In the genomic region with DNA sequence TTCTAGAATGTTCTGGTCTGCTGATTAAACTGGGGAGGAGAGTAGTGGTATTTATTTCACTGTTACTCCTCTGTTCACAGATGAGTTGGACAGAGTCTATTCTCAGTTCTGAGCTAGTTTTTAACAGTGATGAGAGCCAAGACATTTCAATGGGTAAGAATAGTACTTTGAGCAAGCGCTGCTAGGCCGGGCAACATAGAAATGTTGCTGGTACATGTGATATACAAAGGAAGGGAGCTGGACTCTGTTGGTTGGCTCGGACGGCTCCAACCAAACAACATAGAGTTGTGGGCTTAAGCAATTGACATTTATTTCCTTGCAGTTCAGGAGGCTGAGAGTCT, we compare ENCODE assay signal across 30 mouse cellular contexts.
DNase-seq lines count a peak whose midpoint lies in the region; ATAC-seq and TF ChIP-seq lines count a peak whose summit lies in the region.
"Had no signal": no experiment of that assay in that cellular context is flagged by ENCODE, and none has a peak within 500 bp of the region (broad histone marks: within the 10 kb centered on the region; RNA-seq: fewer than 3 reads in every experiment).

No protein-coding gene starts in this region.

- H3K27me3 ChIP-seq in embryonic facial prominence, embryonic 12.5 days: no peaks in the 10 kb centered on the region
- no peaks in the 10 kb centered on the region for H3K27me3 ChIP-seq in embryonic facial prominence, embryonic 10.5 days (replicated peaks; ENCODE audit: low read depth, poor library complexity, severe bottlenecking)
- H3K27me3 ChIP-seq in hindbrain, embryonic 12.5 days: no peaks in the 10 kb centered on the region
- H3K27me3 ChIP-seq in hindbrain, embryonic 14.5 days (ENCODE audit: control insufficient read depth, insufficient read depth, low read length): no peaks in the 10 kb centered on the region
- H3K27me3 ChIP-seq in lung, embryonic 15.5 days: no peaks in the 10 kb centered on the region
- H3K27me3 ChIP-seq in limb, embryonic 14.5 days (ENCODE audit: control insufficient read depth, insufficient read depth, low read length): no peaks in the 10 kb centered on the region
- H3K27me3 ChIP-seq in intestine, embryonic 15.5 days (replicated peaks): no peaks in the 10 kb centered on the region
- H3K27me3 ChIP-seq: CH12.LX; embryonic facial prominence, embryonic 15.5 days; midbrain, embryonic 13.5 days; neural tube, embryonic 13.5 days had no signal

- no peak for DNase-seq in embryonic facial prominence, embryonic 10.5 days (ENCODE audit: low spot score)
- DNase-seq in hindbrain, embryonic 14.5 days (ENCODE audit: low spot score): no peak
- DNase-seq in lung, adult 2 months: no peak
- no peak for DNase-seq in limb, embryonic 14.5 days (ENCODE audit: low spot score)
- DNase-seq: adrenal gland, adult 8-10 months; cerebellum, adult 11 months; cerebellum, adult 9-10 months; cerebellum, postnatal 36 days; gastrocnemius, postnatal 14 days; heart, postnatal 14 days; kidney, adult 18-20 months; kidney, postnatal 10 days; layer of hippocampus, postnatal 36 days; liver; lung, postnatal 4 days; right cerebral cortex, postnatal 25 days; spleen, adult 18-20 months; thymus, postnatal 14 days had no signal

- no peaks in the 10 kb centered on the region for H3K9me3 ChIP-seq in embryonic facial prominence, embryonic 12.5 days
- H3K9me3 ChIP-seq in embryonic facial prominence, embryonic 10.5 days: no peaks in the 10 kb centered on the region
- no peaks in the 10 kb centered on the region for H3K9me3 ChIP-seq in hindbrain, embryonic 12.5 days (replicated peaks)
- no peaks in the 10 kb centered on the region for H3K9me3 ChIP-seq in hindbrain, embryonic 14.5 days (ENCODE audit: control insufficient read depth, low read length)
- H3K9me3 ChIP-seq in lung, embryonic 15.5 days: no peaks in the 10 kb centered on the region
- H3K9me3 ChIP-seq in limb, embryonic 14.5 days (ENCODE audit: control insufficient read depth, low read length): no peaks in the 10 kb centered on the region
- H3K9me3 ChIP-seq in intestine, embryonic 15.5 days: no peaks in the 10 kb centered on the region
- H3K9me3 ChIP-seq: embryonic facial prominence, embryonic 15.5 days; G1E; megakaryocyte, embryonic 14.5 days; midbrain, embryonic 13.5 days; neural tube, embryonic 13.5 days had no signal

- no peak for ATAC-seq in embryonic facial prominence, embryonic 12.5 days (ENCODE audit: insufficient number of reproducible peaks, insufficient read depth, low FRiP score, low TSS enrichment)
- ATAC-seq in hindbrain, embryonic 12.5 days (ENCODE audit: low FRiP score): no peak
- no peak for ATAC-seq in hindbrain, embryonic 14.5 days (ENCODE audit: low FRiP score)
- no peak for ATAC-seq in lung, embryonic 15.5 days (ENCODE audit: borderline replicate concordance, extremely low read depth, low FRiP score, low TSS enrichment)
- ATAC-seq in limb, embryonic 14.5 days (ENCODE audit: low FRiP score, low read depth): no peak
- no peak for ATAC-seq in intestine, embryonic 15.5 days
- ATAC-seq: forebrain, embryonic 14.5 days; midbrain, embryonic 13.5 days had no signal

- WGBS in embryonic facial prominence, embryonic 12.5 days: 91% methylated on average over 4 of the region's 4 CpGs
- 92% methylated on average over 4 of the region's 4 CpGs for WGBS in embryonic facial prominence, embryonic 10.5 days
- WGBS in hindbrain, embryonic 12.5 days: 89% methylated on average over 4 of the region's 4 CpGs
- 95% methylated on average over 4 of the region's 4 CpGs for WGBS in hindbrain, embryonic 14.5 days
- 89% methylated on average over 4 of the region's 4 CpGs for WGBS in lung, embryonic 15.5 days
- 77% methylated on average over 4 of the region's 4 CpGs for WGBS in lung, adult 2 months
- WGBS in limb, embryonic 14.5 days: 97% methylated on average over 4 of the region's 4 CpGs
- 88% methylated on average over 4 of the region's 4 CpGs for WGBS in intestine, embryonic 15.5 days

- peak overlapping the region; percentile 55 for H3K27ac ChIP-seq in embryonic facial prominence, embryonic 12.5 days
- no peak overlapping the region for H3K27ac ChIP-seq in embryonic facial prominence, embryonic 10.5 days (replicated peaks)
- peak overlapping the region; percentile 72 for H3K27ac ChIP-seq in hindbrain, embryonic 12.5 days
- H3K27ac ChIP-seq in hindbrain, embryonic 14.5 days: no peak overlapping the region
- H3K27ac ChIP-seq in lung, embryonic 15.5 days: peak overlapping the region; percentile 45; the same call in 1 of the 2 replicates
- H3K27ac ChIP-seq in limb, embryonic 14.5 days (replicated peaks; ENCODE audit: low read depth, low read length): peak overlapping the region; percentile 63
- H3K27ac ChIP-seq in intestine, embryonic 15.5 days: no peak overlapping the region
- H3K27ac ChIP-seq: embryonic facial prominence, embryonic 15.5 days; liver, embryonic 14.5 days; midbrain, embryonic 13.5 days; neural tube, embryonic 13.5 days had no signal

- no peak for TF ChIP-seq POLR2A in lung, adult 2 months (IDR thresholded peaks at IDR 0.05; ENCODE audit: borderline replicate concordance, extremely low read depth, low read depth, low read length)
- TF ChIP-seq POLR2A in limb, embryonic 14.5 days (IDR thresholded peaks at IDR 0.05; ENCODE audit: borderline replicate concordance, extremely low read depth, insufficient read depth, insufficient read length): no peak

- H3K4me1 ChIP-seq in embryonic facial prominence, embryonic 12.5 days: no peaks in the 10 kb centered on the region
- H3K4me1 ChIP-seq in embryonic facial prominence, embryonic 10.5 days: 0 out of 2 replicates have a peak, but pooled peaks cover 4% of the 10 kb centered on the region
- H3K4me1 ChIP-seq in hindbrain, embryonic 12.5 days: no peaks in the 10 kb centered on the region
- no peaks in the 10 kb centered on the region for H3K4me1 ChIP-seq in hindbrain, embryonic 14.5 days (replicated peaks; ENCODE audit: control insufficient read depth, insufficient read depth, low read length)
- no peaks in the 10 kb centered on the region for H3K4me1 ChIP-seq in lung, embryonic 15.5 days
- no peaks in the 10 kb centered on the region; the same call in 1 of the 2 replicates for H3K4me1 ChIP-seq in lung, adult 2 months (ENCODE audit: control insufficient read depth, insufficient read depth, low read length)
- peaks cover 3% of the 10 kb centered on the region; the same call in 1 of the 2 replicates for H3K4me1 ChIP-seq in limb, embryonic 14.5 days (ENCODE audit: control insufficient read depth, insufficient read depth, low read length)
- no peaks in the 10 kb centered on the region for H3K4me1 ChIP-seq in intestine, embryonic 15.5 days (replicated peaks)
- H3K4me1 ChIP-seq: embryonic facial prominence, embryonic 15.5 days; midbrain, embryonic 13.5 days had no signal

- TF ChIP-seq CTCF in lung, adult 2 months (IDR thresholded peaks at IDR 0.05; ENCODE audit: insufficient read depth, low read length): no peak

- H3K9ac ChIP-seq in embryonic facial prominence, embryonic 12.5 days: no peak overlapping the region
- H3K9ac ChIP-seq in hindbrain, embryonic 12.5 days: no peak overlapping the region
- H3K9ac ChIP-seq in hindbrain, embryonic 14.5 days: no peak overlapping the region
- no peak overlapping the region for H3K9ac ChIP-seq in lung, embryonic 15.5 days
- no peak overlapping the region for H3K9ac ChIP-seq in limb, embryonic 14.5 days (ENCODE audit: low read depth, low read length, severe bottlenecking)
- no peak overlapping the region for H3K9ac ChIP-seq in intestine, embryonic 15.5 days
- H3K9ac ChIP-seq: embryonic facial prominence, embryonic 15.5 days; liver, embryonic 14.5 days; midbrain, embryonic 13.5 days; neural tube, embryonic 13.5 days had no signal

- no peak overlapping the region for H3K4me2 ChIP-seq in embryonic facial prominence, embryonic 12.5 days (replicated peaks)
- no peak overlapping the region for H3K4me2 ChIP-seq in hindbrain, embryonic 12.5 days (replicated peaks)
- no peak overlapping the region for H3K4me2 ChIP-seq in hindbrain, embryonic 14.5 days (replicated peaks)
- H3K4me2 ChIP-seq in lung, embryonic 15.5 days: no peak overlapping the region
- no peak overlapping the region for H3K4me2 ChIP-seq in limb, embryonic 14.5 days (replicated peaks; ENCODE audit: low read depth, low read length, severe bottlenecking)
- H3K4me2 ChIP-seq in intestine, embryonic 15.5 days (replicated peaks): no peak overlapping the region
- H3K4me2 ChIP-seq: embryonic facial prominence, embryonic 15.5 days; midbrain, embryonic 13.5 days; neural tube, embryonic 13.5 days had no signal

- no peak overlapping the region for H3K4me3 ChIP-seq in embryonic facial prominence, embryonic 12.5 days
- H3K4me3 ChIP-seq in embryonic facial prominence, embryonic 10.5 days: no peak overlapping the region
- H3K4me3 ChIP-seq in hindbrain, embryonic 12.5 days: no peak overlapping the region
- no peak overlapping the region for H3K4me3 ChIP-seq in hindbrain, embryonic 14.5 days (replicated peaks; ENCODE audit: low read length)
- no peak overlapping the region for H3K4me3 ChIP-seq in lung, embryonic 15.5 days
- no peak overlapping the region for H3K4me3 ChIP-seq in lung, adult 2 months (replicated peaks; ENCODE audit: extremely low read depth, low read depth, low read length)
- H3K4me3 ChIP-seq in limb, embryonic 14.5 days (replicated peaks; ENCODE audit: low read length): no peak overlapping the region
- no peak overlapping the region for H3K4me3 ChIP-seq in intestine, embryonic 15.5 days (replicated peaks)
- H3K4me3 ChIP-seq: embryonic facial prominence, embryonic 15.5 days; megakaryocyte, embryonic 14.5 days; midbrain, embryonic 13.5 days; neural tube, embryonic 13.5 days had no signal

- no peaks in the 10 kb centered on the region for H3K36me3 ChIP-seq in embryonic facial prominence, embryonic 12.5 days
- H3K36me3 ChIP-seq in embryonic facial prominence, embryonic 10.5 days (replicated peaks): no peaks in the 10 kb centered on the region
- H3K36me3 ChIP-seq in hindbrain, embryonic 12.5 days: no peaks in the 10 kb centered on the region
- no peaks in the 10 kb centered on the region for H3K36me3 ChIP-seq in hindbrain, embryonic 14.5 days (replicated peaks; ENCODE audit: control insufficient read depth, insufficient read depth)
- no peaks in the 10 kb centered on the region for H3K36me3 ChIP-seq in lung, embryonic 15.5 days
- no peaks in the 10 kb centered on the region for H3K36me3 ChIP-seq in limb, embryonic 14.5 days (ENCODE audit: control insufficient read depth, insufficient read depth, low read length)
- no peaks in the 10 kb centered on the region for H3K36me3 ChIP-seq in intestine, embryonic 15.5 days
- H3K36me3 ChIP-seq: embryonic facial prominence, embryonic 15.5 days; G1E; midbrain, embryonic 13.5 days; neural tube, embryonic 13.5 days had no signal

Comparison
In these comparisons a context has a peak if more than half of its experiments do, and no peak if none do; other contexts are left out.
1. H3K27ac ChIP-seq: peak in embryonic facial prominence, embryonic 12.5 days (single experiment), hindbrain, embryonic 12.5 days (single experiment), lung, embryonic 15.5 days (single experiment) and limb, embryonic 14.5 days (single experiment); none in embryonic facial prominence, embryonic 10.5 days (single experiment), hindbrain, embryonic 14.5 days (single experiment) and intestine, embryonic 15.5 days (single experiment).